Mouse (Mus musculus) heart, embryonic 11.5 days (tissue): ENCODE measurements around the gene Fam13c. TPM values are rescaled to one million over a fixed set of nuclear protein-coding genes. Genes with fewer than 3 reads are reported as not detected.

Source experiments
- ATAC-seq: fragments of 200-750 bp; cut with Nextera tagmentation; replicated peaks from 2 replicates; pipeline ENCODE4 v1.8.0; 2017; ENCODE audit warnings: moderate library complexity; ENCODE audit not compliant: insufficient number of reproducible peaks, low FRiP score, low TSS enrichment
- H3K27ac ChIP-seq: fragments of 300-500 bp; sonication (generic); 2 replicates; pipeline ENCODE4 v1.5.1; 2014; ENCODE audit warnings: mild to moderate bottlenecking, low read depth, low read length
- H3K27me3 ChIP-seq: fragments of 300-500 bp; sonication (generic); 2 replicates; pipeline ENCODE4 v1.6.1; 2014; ENCODE audit warnings: mild to moderate bottlenecking, low read length, mixed read lengths; ENCODE audit not compliant: control insufficient read depth, insufficient read depth
- H3K36me3 ChIP-seq: fragments of 300-500 bp; sonication (generic); 2 replicates; pipeline ENCODE4 v1.6.1; 2014; ENCODE audit warnings: mild to moderate bottlenecking, low read length, moderate library complexity, mixed read lengths; ENCODE audit not compliant: control insufficient read depth, insufficient read depth
- H3K4me1 ChIP-seq: fragments of 300-500 bp; sonication (generic); 2 replicates; pipeline ENCODE4 v1.6.1; 2014; ENCODE audit warnings: low read length; ENCODE audit not compliant: control insufficient read depth, insufficient read depth
- H3K4me2 ChIP-seq: fragments of 300-500 bp; sonication (generic); 2 replicates; pipeline ENCODE4 v1.6.1; 2014; ENCODE audit warnings: mild to moderate bottlenecking, moderate library complexity
- H3K4me3 ChIP-seq: fragments of 300-500 bp; sonication (generic); 2 replicates; pipeline ENCODE4 v1.5.1; 2014; ENCODE audit warnings: low read depth, low read length
- H3K9ac ChIP-seq: fragments of 300-500 bp; sonication (generic); 2 replicates; pipeline ENCODE4 v1.6.1; 2014; ENCODE audit warnings: mild to moderate bottlenecking, low read depth, low read length, moderate library complexity
- H3K9me3 ChIP-seq: fragments of 300-500 bp; sonication (generic); replicated peaks from 2 replicates; pipeline ENCODE4 v1.6.1; 2016; ENCODE audit warnings: low read length; ENCODE audit not compliant: control insufficient read depth
- WGBS: fragments of 180-500 bp; shearing (Covaris S2); extraction: QIAGEN DNeasy Blood & Tissue Kit; methylation state at CpG from one replicate; pipeline ENCODE4 v1.1.7; 2014; ENCODE audit not compliant: insufficient replicate concordance; 5-methylcytosine and 5-hydroxymethylcytosine counted together
- polyA plus RNA-seq: library from polyadenylated mRNA; unstranded; fragments of >200 nt; fragmentation: Nextera tagmentation; extraction: Ambion mirVana; gene quantifications from 2 replicates; pipeline ENCODE4 v1.2.1, GENCODE M21; 2014

Gene Fam13c
- polyA plus RNA-seq, 1 experiment from 2014 or later: 8.2 TPM

DNA sequence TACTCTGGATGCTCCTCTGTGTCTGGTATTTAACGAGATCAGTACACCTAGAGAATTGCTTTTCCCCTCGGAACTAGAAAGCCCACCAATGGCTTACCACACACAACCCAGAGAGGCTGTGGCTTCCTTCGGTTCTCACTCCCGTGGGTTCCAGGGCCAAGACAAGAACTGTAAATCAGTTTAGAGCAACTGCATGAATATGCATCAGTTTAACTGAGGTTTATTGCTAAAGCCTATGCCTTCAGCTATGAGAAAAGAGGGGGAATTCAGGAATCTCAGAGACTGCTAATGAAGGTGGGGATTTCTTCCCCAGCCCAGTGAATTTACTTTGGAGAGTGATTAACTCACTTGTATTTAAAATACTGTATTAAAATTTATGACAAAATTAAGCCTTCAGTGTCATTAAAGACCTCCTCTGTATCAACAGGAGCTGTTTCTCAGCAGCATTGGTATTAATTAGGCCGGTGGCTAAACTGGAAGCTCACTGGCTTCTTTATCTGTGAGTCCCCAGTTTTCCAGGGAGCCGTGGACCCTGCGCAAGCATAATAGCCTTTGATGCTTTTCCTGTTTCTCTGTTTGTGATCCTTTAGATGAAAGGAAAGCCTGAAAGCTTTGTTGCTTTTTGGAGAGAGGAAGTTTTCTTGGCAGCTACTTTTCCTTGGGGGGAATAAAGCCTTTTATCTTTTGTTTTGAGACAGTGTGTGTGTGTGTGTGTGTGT is 44.4 kb downstream of the Fam13c start:
- Histone ChIP-seq H3K4me2 (no peak overlapping the region), H3K4me1 (peaks cover 3% of the 10 kb centered on the region; the same call in 1 of the 2 replicates), H3K9ac (no peak overlapping the region), H3K27ac (no peak overlapping the region), H3K4me3 (no peak overlapping the region), H3K27me3 (no peaks in the 10 kb centered on the region), H3K36me3 (no peaks in the 10 kb centered on the region), H3K9me3 (no peaks in the 10 kb centered on the region)
- ATAC-seq: no peak
- 37% methylated on average over 7 of the region's 7 CpGs for WGBS

DNA sequence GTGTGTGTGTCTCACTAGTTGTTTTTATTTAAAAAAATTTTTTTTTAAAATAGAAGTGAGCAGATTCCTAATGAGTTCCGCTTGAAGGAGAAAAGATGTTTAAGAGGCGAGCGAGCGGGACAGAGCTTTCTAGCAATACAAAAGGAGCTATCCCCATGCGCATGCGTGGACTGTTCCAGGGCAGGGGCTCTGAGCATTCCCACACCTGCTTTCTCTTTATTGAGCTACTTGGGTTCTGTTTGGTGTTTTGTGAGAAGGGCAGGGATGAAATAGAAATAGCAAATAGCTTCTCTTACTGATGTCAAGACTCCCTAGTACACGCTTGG is 45.0 kb downstream of the Fam13c start:
- H3K9ac ChIP-seq: no peak overlapping the region
- no peak overlapping the region for H3K4me2 ChIP-seq
- H3K9me3 ChIP-seq: no peaks in the 10 kb centered on the region
- H3K4me1 ChIP-seq: peaks cover 3% of the 10 kb centered on the region; the same call in 1 of the 2 replicates
- H3K27me3 ChIP-seq: no peaks in the 10 kb centered on the region
- ATAC-seq: no peak
- no peaks in the 10 kb centered on the region for H3K36me3 ChIP-seq
- H3K27ac ChIP-seq: no peak overlapping the region
- no peak overlapping the region for H3K4me3 ChIP-seq
- WGBS: 61% methylated on average over 7 of the region's 7 CpGs

DNA sequence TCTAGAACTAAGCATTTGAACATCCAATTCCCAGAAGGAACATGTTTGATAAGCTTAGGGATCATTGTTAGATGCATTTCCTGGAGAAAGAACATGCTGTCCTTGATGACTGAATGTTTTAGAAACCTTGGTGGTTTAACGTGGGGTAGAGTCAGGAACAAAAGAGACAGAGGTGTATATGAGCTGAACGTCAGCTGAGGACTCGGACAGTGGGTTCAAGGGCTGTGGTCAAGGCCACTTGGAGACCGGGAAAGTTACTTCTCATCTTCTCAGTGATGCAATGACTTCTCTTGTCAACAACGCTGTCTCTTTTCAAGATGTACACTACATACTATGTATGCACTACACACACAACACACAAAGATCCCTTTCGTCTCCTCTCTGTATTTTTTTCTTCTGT is 46.4 kb downstream of the Fam13c start:
- H3K27me3 ChIP-seq: no peaks in the 10 kb centered on the region
- H3K4me2 ChIP-seq: no peak overlapping the region
- ATAC-seq: no peak
- H3K9me3 ChIP-seq: no peaks in the 10 kb centered on the region
- no peak overlapping the region for H3K9ac ChIP-seq
- H3K4me1 ChIP-seq: peaks cover 3% of the 10 kb centered on the region; the same call in 1 of the 2 replicates
- no peak overlapping the region for H3K27ac ChIP-seq
- no peaks in the 10 kb centered on the region for H3K36me3 ChIP-seq
- no peak overlapping the region for H3K4me3 ChIP-seq
- WGBS: 79% methylated on average over 6 of the region's 6 CpGs

DNA sequence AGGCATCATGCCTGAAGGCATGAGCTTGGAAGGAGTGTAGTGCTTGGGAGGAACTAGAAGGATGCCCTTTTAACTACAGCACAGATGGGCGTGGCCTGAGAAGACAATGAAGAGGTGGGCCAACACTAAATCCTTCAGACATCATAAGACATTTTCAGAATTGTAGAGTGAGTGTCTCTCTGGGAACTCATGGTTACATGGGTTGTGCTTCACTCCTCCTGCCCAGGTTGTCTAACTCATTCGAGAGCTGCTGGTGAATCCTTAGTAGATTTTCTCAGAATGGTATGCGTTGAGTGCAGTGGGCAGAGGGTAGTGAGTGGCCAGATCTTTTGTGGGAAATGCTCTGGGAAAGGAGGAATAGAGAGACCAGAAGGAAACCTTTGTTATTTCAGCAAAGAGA is 53.6 kb downstream of the Fam13c start:
- Histone ChIP-seq H3K36me3 (no peaks in the 10 kb centered on the region), H3K27ac (peak overlapping the region; percentile 68), H3K27me3 (no peaks in the 10 kb centered on the region), H3K4me2 (no peak overlapping the region), H3K9ac (no peak overlapping the region), H3K4me3 (no peak overlapping the region), H3K4me1 (peaks cover 2% of the 10 kb centered on the region; the same call in 1 of the 2 replicates), H3K9me3 (no peaks in the 10 kb centered on the region)
- WGBS: 61% methylated on average over 3 of the region's 3 CpGs
- ATAC-seq: no peak

DNA sequence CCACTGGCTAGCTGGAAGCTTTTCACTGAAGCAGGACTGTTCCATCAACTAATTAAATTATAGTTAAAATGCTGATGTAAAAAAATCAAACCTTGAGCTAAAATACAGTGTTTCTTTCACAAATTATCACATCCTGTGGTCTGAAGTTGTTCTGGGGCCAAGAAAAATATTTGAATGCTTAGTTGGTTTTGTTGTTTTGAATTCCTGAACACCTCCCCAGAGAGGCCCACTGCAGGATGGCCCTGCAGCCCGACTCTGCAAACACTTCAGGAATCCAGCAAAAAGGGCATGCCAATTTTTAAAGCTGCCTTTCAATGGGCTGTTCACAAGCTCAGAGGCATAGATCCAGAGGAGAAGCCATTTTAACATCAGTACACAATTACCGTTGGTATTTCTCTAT is 54.2 kb downstream of the Fam13c start:
- Histone ChIP-seq H3K9ac (no peak overlapping the region), H3K4me3 (no peak overlapping the region), H3K27ac (peak overlapping the region; percentile 68), H3K36me3 (no peaks in the 10 kb centered on the region), H3K4me1 (peaks cover 2% of the 10 kb centered on the region; the same call in 1 of the 2 replicates), H3K4me2 (no peak overlapping the region), H3K9me3 (no peaks in the 10 kb centered on the region), H3K27me3 (no peaks in the 10 kb centered on the region)
- WGBS: 55% methylated on average over 2 of the region's 2 CpGs
- ATAC-seq: no peak

DNA sequence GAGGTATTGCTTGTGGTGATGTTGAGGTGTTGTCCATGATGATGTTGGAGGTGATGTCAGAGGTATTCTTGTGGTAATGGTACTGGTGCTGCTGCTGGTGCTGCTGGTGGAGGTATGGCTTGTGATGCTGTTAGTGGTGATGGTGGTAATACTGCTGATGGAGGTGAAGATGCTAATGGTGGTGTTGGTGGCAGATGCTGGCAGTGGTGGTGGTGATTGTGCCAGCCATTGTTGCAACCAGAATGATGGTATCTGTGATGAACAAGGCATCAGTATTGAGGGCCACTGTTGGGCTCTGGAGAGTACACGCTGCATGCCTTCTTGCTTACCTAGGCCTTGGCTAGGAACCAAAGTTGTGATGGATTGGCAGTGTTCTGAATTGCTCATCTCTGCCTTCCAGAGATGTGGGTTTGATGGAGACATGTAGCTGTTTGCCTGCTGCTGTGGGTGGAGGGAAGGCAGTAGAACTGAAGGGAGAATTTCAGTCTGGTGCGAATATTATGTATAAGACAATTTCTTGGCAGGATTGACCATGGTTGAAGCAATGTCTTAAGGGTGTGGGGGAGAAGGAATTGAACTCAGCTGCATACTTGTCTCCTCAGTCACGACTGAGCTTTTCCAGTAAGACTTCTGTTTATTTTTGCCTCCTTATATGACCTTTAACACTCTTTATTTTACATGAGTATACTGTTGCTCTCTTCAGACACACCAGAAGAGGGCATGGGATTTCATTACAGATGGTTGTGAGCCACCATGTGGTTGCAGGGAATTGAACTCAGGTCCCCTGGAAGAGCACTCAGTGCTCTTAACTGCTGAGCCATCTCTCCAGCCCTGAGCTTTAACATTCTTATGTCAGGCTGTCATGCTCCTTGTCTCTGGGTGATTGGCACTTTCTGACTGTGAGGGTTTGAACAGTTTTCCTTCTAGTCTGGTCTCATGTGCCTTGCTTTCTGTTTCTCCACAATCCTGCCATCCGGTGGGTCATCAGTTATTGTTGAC is 55.1 kb downstream of the Fam13c start:
- Histone ChIP-seq H3K4me1 (peaks cover 2% of the 10 kb centered on the region; the same call in 1 of the 2 replicates), H3K27me3 (no peaks in the 10 kb centered on the region), H3K4me2 (no peak overlapping the region), H3K36me3 (no peaks in the 10 kb centered on the region), H3K27ac (no peak overlapping the region), H3K9me3 (no peaks in the 10 kb centered on the region), H3K4me3 (no peak overlapping the region), H3K9ac (no peak overlapping the region)
- ATAC-seq: no peak
- WGBS: 69% methylated on average over 4 of the region's 4 CpGs

DNA sequence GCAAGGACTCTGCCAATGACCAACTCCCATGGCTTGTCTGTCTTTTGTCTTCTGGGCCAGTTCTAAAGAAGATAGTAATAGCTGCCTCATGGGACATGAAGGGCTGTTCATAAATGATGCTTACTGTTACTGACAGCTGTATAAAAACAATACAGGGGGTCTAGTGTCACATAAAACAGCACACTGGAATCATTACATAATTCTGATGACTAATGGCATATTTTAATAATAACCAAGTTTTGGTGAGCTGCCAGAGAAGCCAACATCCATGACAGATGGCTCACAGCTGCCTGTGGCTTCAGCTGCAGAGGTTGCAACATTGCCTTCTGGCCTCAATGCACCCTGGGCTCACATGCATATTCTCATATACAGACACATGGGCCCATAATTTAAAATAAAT is 56.7 kb downstream of the Fam13c start:
- Histone ChIP-seq H3K4me3 (no peak overlapping the region), H3K4me1 (peaks cover 2% of the 10 kb centered on the region; the same call in 1 of the 2 replicates), H3K9ac (no peak overlapping the region), H3K4me2 (no peak overlapping the region), H3K27ac (no peak overlapping the region), H3K9me3 (no peaks in the 10 kb centered on the region), H3K36me3 (no peaks in the 10 kb centered on the region), H3K27me3 (no peaks in the 10 kb centered on the region)
- no peak for ATAC-seq

DNA sequence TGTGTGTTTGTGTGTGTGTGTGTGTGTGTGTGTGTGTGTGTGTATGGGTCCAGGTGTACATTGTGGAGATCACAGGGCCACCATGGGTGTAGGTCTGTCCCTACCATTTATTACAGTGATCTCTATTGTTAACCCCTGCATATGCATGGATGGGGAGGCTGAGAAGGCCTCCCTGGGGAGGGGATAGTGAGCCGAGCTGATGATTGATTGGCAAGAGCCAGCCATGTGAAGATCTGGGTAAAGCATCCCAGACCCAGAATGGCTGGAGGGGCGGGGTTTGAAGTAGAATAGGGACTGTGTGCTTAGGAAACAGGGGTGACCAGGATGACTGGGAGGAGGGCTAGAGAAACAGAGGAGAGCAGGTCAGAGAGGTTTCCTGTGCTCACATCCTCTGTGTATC is 58.0 kb downstream of the Fam13c start:
- H3K4me2 ChIP-seq: no peak overlapping the region
- no peak overlapping the region for H3K9ac ChIP-seq
- H3K27me3 ChIP-seq: no peaks in the 10 kb centered on the region
- no peak for ATAC-seq
- 54% methylated on average over 2 of the region's 2 CpGs for WGBS
- H3K4me1 ChIP-seq: peaks cover 2% of the 10 kb centered on the region; the same call in 1 of the 2 replicates
- no peak overlapping the region for H3K27ac ChIP-seq
- no peak overlapping the region for H3K4me3 ChIP-seq
- no peaks in the 10 kb centered on the region for H3K9me3 ChIP-seq
- no peaks in the 10 kb centered on the region for H3K36me3 ChIP-seq
